Mouse (Mus musculus): Measurements from ENCODE around the gene Lrrc47. TPM values are rescaled to one million over a fixed set of nuclear protein-coding genes. Genes with fewer than 3 reads are reported as not detected.

Lrrc47 gene
- polyA plus RNA-seq, 1 experiment from 2014 or later, result 11.9 TPM

DNA sequence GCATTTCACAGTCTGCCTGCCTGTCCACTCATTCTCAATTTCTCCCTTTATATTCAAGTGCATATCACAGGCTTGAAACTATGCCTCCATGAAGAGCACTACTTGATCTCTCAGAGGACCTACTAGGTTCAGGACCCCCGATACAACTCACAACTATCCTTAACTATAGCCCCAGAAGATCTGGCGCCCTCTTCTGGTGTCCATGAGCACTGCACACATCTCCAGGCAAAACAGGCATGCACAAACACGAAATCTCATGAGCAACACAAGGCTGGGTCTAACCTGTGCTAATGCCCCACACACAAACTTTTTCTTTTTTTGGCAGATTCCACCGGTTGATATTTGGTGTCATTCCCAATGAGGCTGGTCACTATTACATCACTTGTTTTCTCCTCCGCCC, 34.3 kb downstream of the Lrrc47 start:
- Histone ChIP-seq H3K4me1 (ENCODE audit: control insufficient read depth, insufficient read depth, low read length) (no peaks in the 10 kb centered on the region), H3K27ac (replicated peaks; ENCODE audit: low read depth, low read length) (no peak overlapping the region), H3K4me3 (ENCODE audit: low read depth, low read length) (no peak overlapping the region), H3K36me3 (replicated peaks; ENCODE audit: control insufficient read depth, insufficient read depth, low read depth, low read length) (no peaks in the 10 kb centered on the region), H3K4me2 (ENCODE audit: low read depth, low read length) (no peak overlapping the region), H3K9ac (replicated peaks; ENCODE audit: low read length) (no peak overlapping the region), H3K9me3 (replicated peaks; ENCODE audit: control insufficient read depth, low read length) (no peaks in the 10 kb centered on the region), H3K27me3 (ENCODE audit: control insufficient read depth, insufficient read depth, low read length) (no peaks in the 10 kb centered on the region)
- ATAC-seq (replicated peaks; ENCODE audit: insufficient number of reproducible peaks, low FRiP score, low TSS enrichment, low read depth) (no peak), DNase-seq (ENCODE audit: low spot score) (no peak)
- 64% methylated on average over 5 of the region's 5 CpGs for WGBS

GRCm38 (mm10) chr4:154051401-154051800, 39.9 kb downstream of the Lrrc47 start:
- 89% methylated on average over 3 of the region's 3 CpGs for WGBS
- no peak overlapping the region for H3K27ac ChIP-seq (replicated peaks; ENCODE audit: low read depth, low read length)
- no peak overlapping the region for H3K4me2 ChIP-seq (ENCODE audit: low read depth, low read length)
- no peak overlapping the region for H3K4me3 ChIP-seq (ENCODE audit: low read depth, low read length)
- no peaks in the 10 kb centered on the region for H3K4me1 ChIP-seq (ENCODE audit: control insufficient read depth, insufficient read depth, low read length)
- ATAC-seq (replicated peaks; ENCODE audit: insufficient number of reproducible peaks, low FRiP score, low TSS enrichment, low read depth) (no peak), DNase-seq (ENCODE audit: low spot score) (no peak)
- no peak overlapping the region for H3K9ac ChIP-seq (replicated peaks; ENCODE audit: low read length)
- H3K9me3 ChIP-seq (replicated peaks; ENCODE audit: control insufficient read depth, low read length), result no peaks in the 10 kb centered on the region
- no peaks in the 10 kb centered on the region for H3K36me3 ChIP-seq (replicated peaks; ENCODE audit: control insufficient read depth, insufficient read depth, low read depth, low read length)
- H3K27me3 ChIP-seq (ENCODE audit: control insufficient read depth, insufficient read depth, low read length), result no peaks in the 10 kb centered on the region

- ATAC-seq (replicated peaks; ENCODE audit: insufficient number of reproducible peaks, low FRiP score, low TSS enrichment, low read depth), result no peak
- Histone ChIP-seq H3K27ac (replicated peaks; ENCODE audit: low read depth, low read length) (no peak overlapping the region), H3K4me3 (ENCODE audit: low read depth, low read length) (no peak overlapping the region), H3K4me2 (ENCODE audit: low read depth, low read length) (no peak overlapping the region), H3K36me3 (replicated peaks; ENCODE audit: control insufficient read depth, insufficient read depth, low read depth, low read length) (no peaks in the 10 kb centered on the region), H3K4me1 (ENCODE audit: control insufficient read depth, insufficient read depth, low read length) (no peaks in the 10 kb centered on the region), H3K27me3 (ENCODE audit: control insufficient read depth, insufficient read depth, low read length) (no peaks in the 10 kb centered on the region), H3K9me3 (replicated peaks; ENCODE audit: control insufficient read depth, low read length) (no peaks in the 10 kb centered on the region), H3K9ac (replicated peaks; ENCODE audit: low read length) (no peak overlapping the region)
- no peak for DNase-seq (ENCODE audit: low spot score)
- 65% methylated on average over 4 of the region's 4 CpGs for WGBS
Observed at GRCm38 (mm10) chr4:154053065-154053464, 41.5 kb downstream of the Lrrc47 start.

DNA sequence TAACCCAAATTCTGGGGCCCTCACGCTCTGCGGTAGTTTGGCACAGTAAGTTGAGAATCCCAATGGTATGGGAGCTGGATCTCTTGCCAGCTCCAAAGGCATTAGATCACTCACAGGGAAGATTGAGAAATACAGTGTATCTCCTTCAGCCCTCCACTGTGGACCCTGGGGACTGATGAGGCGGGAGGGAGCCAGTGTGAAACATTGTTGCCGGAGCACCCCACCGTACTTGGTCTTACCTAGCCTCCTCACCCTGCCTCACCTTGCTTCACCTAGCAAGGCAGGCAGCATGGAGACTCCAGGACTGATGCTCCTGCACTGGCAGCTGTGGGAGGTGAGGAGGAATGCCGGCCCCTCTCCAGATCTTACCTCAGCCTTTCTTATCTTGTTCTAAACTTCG, 44.0 kb downstream of the Lrrc47 start:
- H3K36me3 ChIP-seq (replicated peaks; ENCODE audit: control insufficient read depth, insufficient read depth, low read depth, low read length), result no peaks in the 10 kb centered on the region
- no peak overlapping the region for H3K4me2 ChIP-seq (ENCODE audit: low read depth, low read length)
- DNase-seq (ENCODE audit: low spot score), result no peak
- no peaks in the 10 kb centered on the region for H3K9me3 ChIP-seq (replicated peaks; ENCODE audit: control insufficient read depth, low read length)
- no peak overlapping the region for H3K9ac ChIP-seq (replicated peaks; ENCODE audit: low read length)
- no peak overlapping the region for H3K4me3 ChIP-seq (ENCODE audit: low read depth, low read length)
- H3K27ac ChIP-seq (replicated peaks; ENCODE audit: low read depth, low read length), result no peak overlapping the region
- ATAC-seq (replicated peaks; ENCODE audit: insufficient number of reproducible peaks, low FRiP score, low TSS enrichment, low read depth), result no peak
- 87% methylated on average over 7 of the region's 7 CpGs for WGBS
- H3K27me3 ChIP-seq (ENCODE audit: control insufficient read depth, insufficient read depth, low read length), result no peaks in the 10 kb centered on the region
- no peaks in the 10 kb centered on the region for H3K4me1 ChIP-seq (ENCODE audit: control insufficient read depth, insufficient read depth, low read length)

DNA sequence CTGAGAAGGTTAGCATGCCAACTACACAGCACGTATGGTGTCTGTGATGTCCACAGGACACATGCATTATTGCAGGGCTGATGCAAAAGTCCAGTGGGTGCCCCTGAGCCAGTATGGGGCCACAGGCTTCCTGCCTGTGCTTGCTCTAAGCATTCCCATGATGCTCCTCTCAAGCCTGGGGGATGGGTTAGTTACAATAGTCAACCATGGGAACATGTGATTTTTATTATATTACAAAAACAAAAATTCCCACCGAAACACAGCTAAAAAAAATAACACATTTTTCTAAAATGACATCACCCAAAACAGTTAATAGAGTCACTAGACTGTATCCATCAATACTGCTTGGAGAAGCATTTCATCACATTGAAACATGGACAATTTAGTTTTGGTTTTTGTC, 44.5 kb downstream of the Lrrc47 start:
- no peak overlapping the region for H3K4me2 ChIP-seq (ENCODE audit: low read depth, low read length)
- no peaks in the 10 kb centered on the region for H3K4me1 ChIP-seq (ENCODE audit: control insufficient read depth, insufficient read depth, low read length)
- no peak overlapping the region for H3K9ac ChIP-seq (replicated peaks; ENCODE audit: low read length)
- H3K9me3 ChIP-seq (replicated peaks; ENCODE audit: control insufficient read depth, low read length), result no peaks in the 10 kb centered on the region
- no peak overlapping the region for H3K27ac ChIP-seq (replicated peaks; ENCODE audit: low read depth, low read length)
- no peak for ATAC-seq (replicated peaks; ENCODE audit: insufficient number of reproducible peaks, low FRiP score, low TSS enrichment, low read depth)
- H3K36me3 ChIP-seq (replicated peaks; ENCODE audit: control insufficient read depth, insufficient read depth, low read depth, low read length), result no peaks in the 10 kb centered on the region
- DNase-seq (ENCODE audit: low spot score), result peak; percentile 16
- H3K4me3 ChIP-seq (ENCODE audit: low read depth, low read length), result no peak overlapping the region
- H3K27me3 ChIP-seq (ENCODE audit: control insufficient read depth, insufficient read depth, low read length), result no peaks in the 10 kb centered on the region
- WGBS, result 52% methylated on average over 2 of the region's 2 CpGs

GRCm38 (mm10) chr4:154056661-154057060, 45.1 kb downstream of the Lrrc47 start:
- 57% methylated on average over 2 of the region's 2 CpGs for WGBS
- no peak for DNase-seq (ENCODE audit: low spot score)
- no peak for ATAC-seq (replicated peaks; ENCODE audit: insufficient number of reproducible peaks, low FRiP score, low TSS enrichment, low read depth)
- no peaks in the 10 kb centered on the region for H3K36me3 ChIP-seq (replicated peaks; ENCODE audit: control insufficient read depth, insufficient read depth, low read depth, low read length)
- H3K27me3 ChIP-seq (ENCODE audit: control insufficient read depth, insufficient read depth, low read length), result no peaks in the 10 kb centered on the region
- no peak overlapping the region for H3K27ac ChIP-seq (replicated peaks; ENCODE audit: low read depth, low read length)
- no peak overlapping the region for H3K4me3 ChIP-seq (ENCODE audit: low read depth, low read length)
- H3K4me1 ChIP-seq (ENCODE audit: control insufficient read depth, insufficient read depth, low read length), result no peaks in the 10 kb centered on the region
- no peak overlapping the region for H3K4me2 ChIP-seq (ENCODE audit: low read depth, low read length)
- no peak overlapping the region for H3K9ac ChIP-seq (replicated peaks; ENCODE audit: low read length)
- no peaks in the 10 kb centered on the region for H3K9me3 ChIP-seq (replicated peaks; ENCODE audit: control insufficient read depth, low read length)

DNA sequence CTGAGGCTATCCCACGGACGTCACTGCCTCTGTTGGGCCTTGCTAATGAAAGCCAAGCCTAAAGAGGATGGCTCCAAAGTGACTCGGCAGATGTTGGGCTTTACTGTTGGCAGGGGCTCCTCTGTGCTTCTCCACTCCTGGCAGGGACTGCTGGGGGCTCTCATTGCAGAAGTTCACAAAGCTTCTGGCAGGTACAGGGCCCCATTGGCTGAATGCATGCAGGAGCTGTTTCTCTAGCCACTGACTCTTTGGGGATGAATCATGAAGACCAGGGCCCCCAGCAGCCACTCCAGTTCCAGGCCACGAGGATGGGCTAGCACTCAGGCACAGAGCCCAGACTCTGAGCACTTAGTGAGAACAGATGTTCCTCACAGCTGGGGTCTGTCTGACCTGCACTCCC, 46.2 kb downstream of the Lrrc47 start:
- WGBS, result 59% methylated on average over 4 of the region's 4 CpGs
- no peak overlapping the region for H3K9ac ChIP-seq (replicated peaks; ENCODE audit: low read length)
- no peak overlapping the region for H3K27ac ChIP-seq (replicated peaks; ENCODE audit: low read depth, low read length)
- H3K9me3 ChIP-seq (replicated peaks; ENCODE audit: control insufficient read depth, low read length), result no peaks in the 10 kb centered on the region
- no peaks in the 10 kb centered on the region for H3K36me3 ChIP-seq (replicated peaks; ENCODE audit: control insufficient read depth, insufficient read depth, low read depth, low read length)
- DNase-seq (ENCODE audit: low spot score) (no peak), ATAC-seq (replicated peaks; ENCODE audit: insufficient number of reproducible peaks, low FRiP score, low TSS enrichment, low read depth) (no peak)
- H3K4me2 ChIP-seq (ENCODE audit: low read depth, low read length), result no peak overlapping the region
- H3K4me1 ChIP-seq (ENCODE audit: control insufficient read depth, insufficient read depth, low read length), result no peaks in the 10 kb centered on the region
- no peak overlapping the region for H3K4me3 ChIP-seq (ENCODE audit: low read depth, low read length)
- H3K27me3 ChIP-seq (ENCODE audit: control insufficient read depth, insufficient read depth, low read length), result no peaks in the 10 kb centered on the region

DNA sequence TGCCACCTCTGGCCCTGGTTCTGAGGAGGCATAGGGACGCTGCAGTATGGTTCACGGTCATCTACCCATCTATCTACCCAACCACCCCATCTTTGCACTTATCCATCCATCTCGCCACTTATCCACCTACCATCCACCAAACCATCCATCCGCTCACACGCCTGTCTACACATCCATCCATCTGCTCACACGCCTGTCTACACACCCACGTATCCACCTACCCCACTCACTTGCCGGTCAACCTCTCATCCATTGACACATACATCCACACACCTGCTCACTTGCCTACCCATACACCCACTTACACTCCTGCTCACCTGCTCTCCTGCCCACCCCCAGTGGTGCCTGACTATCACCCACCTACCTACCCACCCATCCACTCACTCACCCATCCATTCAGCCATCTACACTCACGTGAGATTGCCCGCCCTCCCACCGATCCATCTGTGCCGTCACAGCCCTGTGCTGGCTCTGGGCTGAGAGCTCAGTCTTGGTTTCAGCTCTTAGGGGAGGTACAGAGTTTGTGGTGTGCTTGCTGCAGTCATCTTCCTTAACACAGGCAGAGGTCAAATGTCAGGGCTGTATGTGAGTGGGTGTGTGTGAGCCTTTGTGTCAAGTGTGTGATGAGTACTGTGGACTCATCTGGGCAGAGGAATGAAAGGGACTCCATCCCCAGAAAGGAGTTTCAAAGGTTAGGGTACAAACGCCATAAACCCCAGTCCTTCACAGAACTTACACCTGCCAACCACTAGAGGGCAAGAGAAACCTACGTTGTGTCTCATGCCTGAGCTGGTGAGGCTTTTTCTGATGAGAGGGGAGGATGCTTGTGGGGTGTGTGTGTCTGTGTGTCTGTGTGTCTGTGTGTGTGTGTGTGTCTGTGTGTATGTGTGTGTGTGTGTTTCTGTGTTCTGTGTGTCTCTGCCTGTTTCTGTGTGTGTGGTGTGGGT, 53.6 kb downstream of the Lrrc47 start:
- H3K4me1 ChIP-seq (ENCODE audit: control insufficient read depth, insufficient read depth, low read length), result no peaks in the 10 kb centered on the region
- H3K27me3 ChIP-seq (ENCODE audit: control insufficient read depth, insufficient read depth, low read length), result no peaks in the 10 kb centered on the region
- no peaks in the 10 kb centered on the region for H3K9me3 ChIP-seq (replicated peaks; ENCODE audit: control insufficient read depth, low read length)
- H3K4me3 ChIP-seq (ENCODE audit: low read depth, low read length), result no peak overlapping the region
- no peak overlapping the region for H3K4me2 ChIP-seq (ENCODE audit: low read depth, low read length)
- WGBS, result 65% methylated on average over 14 of the region's 14 CpGs
- DNase-seq (ENCODE audit: low spot score), result peak; percentile 69
- no peak overlapping the region for H3K9ac ChIP-seq (replicated peaks; ENCODE audit: low read length)
- no peaks in the 10 kb centered on the region for H3K36me3 ChIP-seq (replicated peaks; ENCODE audit: control insufficient read depth, insufficient read depth, low read depth, low read length)
- H3K27ac ChIP-seq (replicated peaks; ENCODE audit: low read depth, low read length), result no peak overlapping the region
- no peak; the same call in 1 of the 2 replicates for ATAC-seq (replicated peaks; ENCODE audit: insufficient number of reproducible peaks, low FRiP score, low TSS enrichment, low read depth)

Data from embryonic facial prominence, embryonic 11.5 days (tissue).